Mouse (Mus musculus): ENCODE data around the gene Hist1h1b. TPM values are rescaled to one million over a fixed set of nuclear protein-coding genes. Genes with fewer than 3 reads are reported as not detected.
A peak's percentile ranks its signal among the peaks of the same experiment; 100 is the strongest.

Gene Hist1h1b
- total RNA-seq (2014; fragmentation: Nextera tagmentation) = 278 and 329 TPM in 2 replicates
- total RNA-seq (2017) = 1,634 and 1,715 TPM in 2 replicates

- ATAC-seq (replicated peaks; ENCODE audit: poor library complexity, severe bottlenecking) = peak; percentile 51
Observed at GRCm38 (mm10) chr13:21779767-21780731, at the start of gene Hist1h1b. TSS of gene Hist1h1b (minus strand) at chr13:21780625.

- no peak for ATAC-seq (replicated peaks; ENCODE audit: poor library complexity, severe bottlenecking)
Observed at GRCm38 (mm10) chr13:21828511-21828910, 48.1 kb upstream of the Hist1h1b start.

GRCm38 (mm10) chr13:21820082-21820890 is 39.9 kb upstream of the Hist1h1b start:
- peak; percentile 55; the same call in 1 of the 2 replicates for ATAC-seq (replicated peaks; ENCODE audit: poor library complexity, severe bottlenecking)

GRCm38 (mm10) chr13:21812092-21812491 is 31.7 kb upstream of the Hist1h1b start:
- peak; percentile 28 for ATAC-seq (replicated peaks; ENCODE audit: poor library complexity, severe bottlenecking)

- ATAC-seq (replicated peaks; ENCODE audit: poor library complexity, severe bottlenecking) = peak; percentile 50
Observed at GRCm38 (mm10) chr13:21811539-21811938, 31.1 kb upstream of the Hist1h1b start, which contains the start of gene Hist1h4m. TSS of gene Hist1h4m (plus strand) at chr13:21811746.

GRCm38 (mm10) chr13:21811074-21811473 is 30.6 kb upstream of the Hist1h1b start:
- ATAC-seq (replicated peaks; ENCODE audit: poor library complexity, severe bottlenecking) = peak; percentile 21

- ATAC-seq (replicated peaks; ENCODE audit: poor library complexity, severe bottlenecking) = peak; percentile 71
Observed at GRCm38 (mm10) chr13:21810073-21810472, 29.6 kb upstream of the Hist1h1b start, which contains the start of the genes Hist1h2bq and Hist1h2ao. TSS of gene Hist1h2bq (minus strand) at chr13:21810197. TSS of gene Hist1h2ao (plus strand) at chr13:21810465.

GRCm38 (mm10) chr13:21803058-21803457 is 22.6 kb upstream of the Hist1h1b start:
- ATAC-seq (replicated peaks; ENCODE audit: poor library complexity, severe bottlenecking) = peak; percentile 93

- peak; percentile 94 for ATAC-seq (replicated peaks; ENCODE audit: poor library complexity, severe bottlenecking)
Observed at GRCm38 (mm10) chr13:21797163-21797562, 16.7 kb upstream of the Hist1h1b start.

- ATAC-seq (replicated peaks; ENCODE audit: poor library complexity, severe bottlenecking) = no peak
Observed at GRCm38 (mm10) chr13:21795584-21795983, 15.2 kb upstream of the Hist1h1b start.

GRCm38 (mm10) chr13:21790601-21791283 is 10.3 kb upstream of the Hist1h1b start:
- no peak for ATAC-seq (replicated peaks; ENCODE audit: poor library complexity, severe bottlenecking)

GRCm38 (mm10) chr13:21789925-21790324 is 9.5 kb upstream of the Hist1h1b start:
- no peak for ATAC-seq (replicated peaks; ENCODE audit: poor library complexity, severe bottlenecking)

GRCm38 (mm10) chr13:21787760-21788593 is 7.6 kb upstream of the Hist1h1b start:
- ATAC-seq (replicated peaks; ENCODE audit: poor library complexity, severe bottlenecking) = no peak

GRCm38 (mm10) chr13:21786899-21787629 is 6.6 kb upstream of the Hist1h1b start, which contains the start of the genes Hist1h2an and Hist1h2bp:
TSS of gene Hist1h2an (minus strand) at chr13:21787218.
TSS of gene Hist1h2bp (plus strand) at chr13:21787461.
- ATAC-seq (replicated peaks; ENCODE audit: poor library complexity, severe bottlenecking) = peak; percentile 82

- no peak for ATAC-seq (replicated peaks; ENCODE audit: poor library complexity, severe bottlenecking)
Observed at GRCm38 (mm10) chr13:21786189-21786898, 5.9 kb upstream of the Hist1h1b start.

GRCm38 (mm10) chr13:21784311-21784710 is 3.9 kb upstream of the Hist1h1b start:
- ATAC-seq (replicated peaks; ENCODE audit: poor library complexity, severe bottlenecking) = no peak

- no peak for ATAC-seq (replicated peaks; ENCODE audit: poor library complexity, severe bottlenecking)
Observed at GRCm38 (mm10) chr13:21783734-21784161, 3.3 kb upstream of the Hist1h1b start.

GRCm38 (mm10) chr13:21783255-21783617 is 2.8 kb upstream of the Hist1h1b start, which contains the start of gene Hist1h3i:
TSS of gene Hist1h3i (minus strand) at chr13:21783370.
- ATAC-seq (replicated peaks; ENCODE audit: poor library complexity, severe bottlenecking) = peak; percentile 45

All from granulocyte monocyte progenitor cell, adult 5-6 weeks (primary cell).